Mouse (Mus musculus) C2C12 (cell line): Measurements from ENCODE around the gene Ppm1k. TPM values are rescaled to one million over a fixed set of nuclear protein-coding genes. Genes with fewer than 3 reads are reported as not detected.
"Not testable (repeated sequence)": the region's sequence is repeated elsewhere in the genome, so short reads cannot be mapped to it uniquely, and the experiment has no call there.

Experiments used
- H3K27me3 ChIP-seq: one replicate; pipeline ENCODE4 v1.6.1; 2011; ENCODE audit not compliant: control insufficient read depth, insufficient read depth, insufficient read length
- H3K36me3 ChIP-seq: one replicate; pipeline ENCODE4 v1.6.1; 2011; ENCODE audit not compliant: control insufficient read depth, insufficient read depth
- H3K4me3 ChIP-seq: one replicate; pipeline ENCODE4 v1.5.1; 2011; ENCODE audit warnings: mild to moderate bottlenecking, control low read depth; ENCODE audit not compliant: poor library complexity, insufficient read depth, severe bottlenecking
- H3K79me2 ChIP-seq: one replicate; pipeline ENCODE4 v1.6.1; 2011; ENCODE audit not compliant: control insufficient read depth, insufficient read depth
- H3K79me3 ChIP-seq: one replicate; pipeline ENCODE4 v1.6.1; 2011; ENCODE audit warnings: low read depth, control low read depth
- H3ac ChIP-seq: one replicate; pipeline ENCODE3; 2011; ENCODE audit warnings: low read depth; ENCODE audit not compliant: control insufficient read depth, insufficient read length
- CEBPB ChIP-seq: IDR thresholded peaks from one replicate; pipeline ENCODE4 v1.6.1; 2011; ENCODE audit warnings: low read depth, mild to moderate bottlenecking, control low read depth, moderate library complexity
- CTCF ChIP-seq: IDR thresholded peaks from one replicate; pipeline ENCODE4 v1.5.1; 2011; ENCODE audit not compliant: control insufficient read depth, insufficient read depth, insufficient read length
- FOSL1 ChIP-seq: IDR thresholded peaks from one replicate; pipeline ENCODE4 v1.8.0; 2011; ENCODE audit warnings: mild to moderate bottlenecking, low read length; ENCODE audit not compliant: poor library complexity, insufficient read depth, severe bottlenecking
- MAX ChIP-seq: IDR thresholded peaks from one replicate; pipeline ENCODE4 v1.6.1; 2011; ENCODE audit warnings: mild to moderate bottlenecking, control low read depth
- MYOD1 ChIP-seq: IDR thresholded peaks from one replicate; pipeline ENCODE4 v1.6.1; 2011; ENCODE audit warnings: low read depth; ENCODE audit not compliant: control insufficient read depth, insufficient read length
- MYOG ChIP-seq: IDR thresholded peaks from one replicate; pipeline ENCODE4 v1.6.1; 2011; ENCODE audit not compliant: control insufficient read depth, insufficient read length; ENCODE audit errors: extremely low read depth
- USF1 ChIP-seq: IDR thresholded peaks from one replicate; pipeline ENCODE4 v1.6.1; 2011; ENCODE audit warnings: low read depth, mild to moderate bottlenecking, control low read depth, moderate library complexity
- polyA plus RNA-seq: library from polyadenylated mRNA; unstranded; fragments of >200 nt; fragmentation: generic; extraction: Trizol; gene quantifications from one replicate; pipeline ENCODE4 v1.2.1, GENCODE M21; 2012; ENCODE audit warnings: missing spikeins

Ppm1k gene
- polyA plus RNA-seq, 1 experiment = 0.15 TPM

GRCm38 (mm10) chr6:57567630-57568029 lies 32.4 kb upstream of the Ppm1k start:
- Histone ChIP-seq H3K36me3 (no peaks in the 10 kb centered on the region), H3ac (no peak overlapping the region), H3K4me3 (no peak overlapping the region), H3K79me2 (no peaks in the 10 kb centered on the region), H3K27me3 (no peaks in the 10 kb centered on the region), H3K79me3 (no peaks in the 10 kb centered on the region)
- TF ChIP-seq CEBPB = no peak
- TF ChIP-seq MAX = no peak
- TF ChIP-seq USF1 = no peak
- no peak for TF ChIP-seq CTCF

DNA sequence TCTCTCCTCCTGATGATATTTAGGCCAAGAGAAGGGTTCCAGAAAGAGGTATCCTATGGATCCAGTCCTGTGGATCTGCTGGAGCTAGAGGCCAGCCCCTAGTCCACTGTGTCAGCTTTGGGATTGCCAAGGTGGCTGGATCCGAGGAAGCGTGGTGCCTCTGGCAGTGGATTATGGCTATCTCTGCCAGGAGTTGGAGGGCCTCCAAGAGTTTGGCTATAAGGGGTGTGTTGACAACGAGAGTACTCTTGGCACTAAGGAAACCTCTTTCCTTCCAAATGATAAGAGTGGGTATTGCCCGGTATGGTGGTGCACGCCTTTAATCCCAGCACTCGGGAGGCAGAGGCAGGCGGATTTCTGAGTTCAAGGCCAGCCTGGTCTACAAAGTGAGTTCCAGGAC lies 30.2 kb upstream of the Ppm1k start:
- Histone ChIP-seq H3K27me3 (no peaks in the 10 kb centered on the region), H3K36me3 (no peaks in the 10 kb centered on the region)
- no peak for TF ChIP-seq MYOG
- no peak for TF ChIP-seq CTCF
- no peak for TF ChIP-seq MAX
- TF ChIP-seq USF1 = no peak
- TF ChIP-seq FOSL1 = no peak
- no peak for TF ChIP-seq CEBPB
- no peak for TF ChIP-seq MYOD1

DNA sequence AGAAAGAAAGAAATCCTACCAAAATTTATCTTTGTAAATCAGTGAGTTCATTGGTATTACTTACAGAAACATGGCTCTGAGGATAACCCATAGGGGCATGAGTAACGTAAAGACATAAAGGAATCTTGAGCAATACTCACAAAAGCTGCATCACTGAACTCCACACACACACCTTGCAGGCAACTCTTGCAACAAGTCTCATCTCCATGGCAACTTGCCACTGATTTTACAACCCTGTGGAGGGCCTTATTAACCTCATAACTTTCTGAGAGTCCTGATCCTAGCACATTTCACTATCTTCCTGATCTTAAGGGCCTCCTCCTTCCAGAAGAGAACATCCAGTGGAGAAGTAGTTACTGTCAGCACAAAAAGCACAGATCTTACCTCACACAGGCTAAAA lies 28.2 kb upstream of the Ppm1k start:
- Histone ChIP-seq H3K36me3 (no peaks in the 10 kb centered on the region), H3ac (no peak overlapping the region), H3K27me3 (no peaks in the 10 kb centered on the region), H3K79me3 (no peaks in the 10 kb centered on the region), H3K4me3 (no peak overlapping the region), H3K79me2 (no peaks in the 10 kb centered on the region)
- TF ChIP-seq USF1 (no peak), MAX (no peak), CTCF (no peak), MYOD1 (no peak), MYOG (no peak), FOSL1 (no peak), CEBPB (no peak)

More for the DNA sequence above, 30.2 kb upstream of the Ppm1k start:
- Histone ChIP-seq H3K79me3 (no peaks in the 10 kb centered on the region), H3ac (no peak overlapping the region), H3K4me3 (no peak overlapping the region), H3K79me2 (no peaks in the 10 kb centered on the region)

DNA sequence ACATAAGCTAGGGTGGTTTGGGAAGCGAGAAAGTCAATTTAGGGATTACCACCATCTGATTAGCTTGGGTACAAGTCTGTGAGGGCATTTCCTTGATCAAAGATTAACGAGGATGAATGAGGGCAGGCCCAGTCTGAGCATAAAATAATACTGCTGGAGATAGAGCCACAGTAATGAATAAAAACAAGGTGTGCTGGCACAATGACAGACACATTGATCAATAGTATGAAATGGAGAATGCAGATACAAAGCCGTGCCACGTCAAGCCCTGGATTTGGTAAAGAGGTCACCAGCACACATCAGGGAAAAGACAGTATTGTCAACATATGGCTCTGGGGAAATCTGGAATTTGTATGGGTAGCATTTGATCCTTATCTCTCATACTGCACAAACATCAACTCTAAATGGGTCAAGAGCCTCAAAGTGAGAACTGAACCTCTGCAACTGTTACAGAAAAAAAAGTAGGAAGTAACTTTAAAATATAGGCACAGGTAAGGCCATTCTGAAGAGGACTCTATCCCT lies 22.6 kb upstream of the Ppm1k start:
- no peaks in the 10 kb centered on the region for H3K36me3 ChIP-seq

GRCm38 (mm10) chr6:57551211-57551796 lies 16.0 kb upstream of the Ppm1k start:
- Histone ChIP-seq H3K79me2 (no peaks in the 10 kb centered on the region), H3K27me3 (no peaks in the 10 kb centered on the region), H3K4me3 (no peak overlapping the region), H3K36me3 (no peaks in the 10 kb centered on the region), H3K79me3 (no peaks in the 10 kb centered on the region), H3ac (no peak overlapping the region)
- TF ChIP-seq FOSL1 (no peak), MAX (no peak), CEBPB (no peak), MYOD1 (no peak), CTCF (no peak), USF1 (no peak), MYOG (no peak)

More for the DNA sequence above, 22.6 kb upstream of the Ppm1k start:
- TF ChIP-seq USF1 = no peak
- no peak for TF ChIP-seq MYOD1
- no peak for TF ChIP-seq CEBPB
- TF ChIP-seq CTCF = no peak
- Histone ChIP-seq H3K4me3 (no peak overlapping the region), H3ac (no peak overlapping the region), H3K27me3 (no peaks in the 10 kb centered on the region), H3K79me3 (no peaks in the 10 kb centered on the region), H3K79me2 (no peaks in the 10 kb centered on the region)

- Histone ChIP-seq H3ac (no peak overlapping the region), H3K79me2 (no peaks in the 10 kb centered on the region), H3K27me3 (no peaks in the 10 kb centered on the region), H3K4me3 (no peak overlapping the region), H3K36me3 (no peaks in the 10 kb centered on the region), H3K79me3 (no peaks in the 10 kb centered on the region)
- TF ChIP-seq MYOD1 (no peak), MAX (no peak), CEBPB (no peak), FOSL1 (no peak), USF1 (no peak), CTCF (no peak), MYOG (no peak)
Measured at GRCm38 (mm10) chr6:57544866-57545265, 9.6 kb upstream of the Ppm1k start.

DNA sequence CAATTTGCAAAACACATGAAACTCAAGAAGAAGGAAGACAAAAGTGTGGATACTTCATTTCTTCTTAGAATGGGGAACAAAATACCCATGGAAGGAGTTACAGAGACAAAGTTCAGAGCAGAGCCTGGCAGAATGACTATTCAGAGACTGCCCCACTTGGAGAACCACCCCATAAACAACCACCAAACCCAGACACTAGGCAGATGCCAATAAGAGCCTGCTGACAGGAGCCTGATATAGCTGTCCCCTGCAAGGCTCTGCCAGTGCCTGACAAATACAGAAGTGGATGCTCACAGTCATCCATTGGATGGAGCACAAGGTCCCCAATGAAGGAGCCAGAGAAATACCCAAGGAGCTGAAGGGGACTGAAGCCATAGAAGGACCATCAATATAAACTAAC lies 8.3 kb upstream of the Ppm1k start:
- not testable (repeated sequence) for H3K79me2 ChIP-seq, H3K79me3 ChIP-seq, H3K27me3 ChIP-seq, H3K4me3 ChIP-seq, H3K36me3 ChIP-seq, H3ac ChIP-seq
